20 mouse cellular contexts compared by ENCODE assay signal in genomic region chr4:48904551-48904950, GRCm38 (mm10).
DNase-seq lines count a peak whose midpoint lies in the region; ATAC-seq lines count a peak whose summit lies in the region.
"Had no signal": no experiment of that assay in that cellular context is flagged by ENCODE, and none has a peak within 500 bp of the region (broad histone marks: within the 10 kb centered on the region; RNA-seq: fewer than 3 reads in every experiment).

No protein-coding gene starts in this region.

- peak; percentile 1 for DNase-seq in 416B (ENCODE audit: low read depth)
- DNase-seq in neural tube, embryonic 10.5 days (ENCODE audit: extremely low spot score, low spot score) = no peak
- no peak for DNase-seq in B cell, adult 2 months
- DNase-seq in layer of hippocampus, postnatal 36 days = no peak
- DNase-seq in left cerebral cortex, adult 11 months (ENCODE audit: low spot score) = no peak
- DNase-seq: adrenal gland, adult 2 months; adrenal gland, adult 8-10 months; adrenal gland, postnatal 10 days; adrenal gland, postnatal 14 days; adrenal gland, postnatal 25 days; adrenal gland, postnatal 36 days; cerebellum, adult 11 months; cerebellum, adult 11-12 months; cerebellum, adult 18-20 months; cerebellum, adult 2 months had no signal

- peak; percentile 96 for ATAC-seq in common myeloid progenitor, adult 5-6 weeks (replicated peaks; ENCODE audit: low read depth, poor library complexity, severe bottlenecking)
- ATAC-seq in hematopoietic stem cell, adult 5-6 weeks (replicated peaks in 1 of 2; ENCODE audit: insufficient read depth in 1 of 2, low FRiP score in 2 of 2, low TSS enrichment in 1 of 2, low read depth in 1 of 2, poor library complexity in 2 of 2, severe bottlenecking in 2 of 2) = peak; percentile 89 to 98
- peak; percentile 61 for ATAC-seq in megakaryocyte progenitor cell, adult 5-6 weeks (replicated peaks; ENCODE audit: poor library complexity)
- ATAC-seq: activated CD4-positive, CD25-positive, alpha-beta regulatory T cell, adult 4 months; CD4-positive, CD25-positive, alpha-beta regulatory T cell, adult 4 months had no signal
